Mouse (Mus musculus) hematopoietic multipotent progenitor cell, adult 10-12 weeks (in vitro differentiated cells): ENCODE measurements around the gene 4932411N23Rik. TPM values are rescaled to one million over a fixed set of nuclear protein-coding genes. Genes with fewer than 3 reads are reported as not detected.

ENCODE experiments used
- polyA plus RNA-seq: library from polyadenylated mRNA; stranded (reverse); fragments of >175 nt; gene quantifications from 2 replicates; pipeline ENCODE4 v1.2.3, GENCODE M21; 2012; ENCODE audit warnings: low replicate concordance

Gene 4932411N23Rik
- not detected in 2 replicates for polyA plus RNA-seq

DNA sequence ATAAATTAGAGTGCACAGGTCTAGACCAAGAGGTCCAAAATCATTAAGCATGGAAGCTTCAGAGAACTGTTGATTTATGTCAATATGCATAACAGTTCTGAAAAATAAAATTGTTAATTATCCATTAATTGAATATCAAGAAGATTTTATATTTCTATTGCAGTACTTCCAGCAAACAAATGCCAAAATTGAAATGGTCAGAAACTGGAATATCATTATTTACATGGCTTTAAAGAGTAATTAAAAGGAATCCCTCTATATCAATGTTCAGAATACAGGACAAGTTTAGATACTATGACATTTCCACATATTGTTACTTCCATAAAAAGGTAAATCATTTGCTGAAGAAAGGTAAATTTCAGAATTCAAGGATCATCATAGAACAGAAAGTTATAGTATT, at the start of gene 4932411N23Rik:
Gene 4932411N23Rik (minus strand): TSS at position 101 of the 400 bp plus-strand sequence.

Other genes with a start within 250 kb of the 4932411N23Rik start
- gene Gm382, start 224.1 kb upstream of the 4932411N23Rik start, polyA plus RNA-seq, result not detected in 2 replicates